Mouse (Mus musculus) small intestine, adult 2 months (tissue): ENCODE results near the gene Ckm. TPM values are rescaled to one million over a fixed set of nuclear protein-coding genes. Genes with fewer than 3 reads are reported as not detected.

Source experiments
- H3K27ac ChIP-seq: fragments of 200-500 bp; 2 replicates; pipeline ENCODE4 v1.5.1; 2012; ENCODE audit warnings: low read depth, low read length, control low read depth, inconsistent platforms; ENCODE audit not compliant: insufficient read depth
- H3K27me3 ChIP-seq: fragments of 200-500 bp; 2 replicates; pipeline ENCODE4 v1.6.1; 2012; ENCODE audit warnings: mild to moderate bottlenecking, moderate library complexity, low read length, inconsistent platforms; ENCODE audit not compliant: control insufficient read depth, insufficient read depth
- H3K36me3 ChIP-seq: fragments of 200-500 bp; 2 replicates; pipeline ENCODE4 v1.6.1; 2012; ENCODE audit warnings: mild to moderate bottlenecking, low read length, control low read depth, inconsistent platforms; ENCODE audit not compliant: control insufficient read depth, insufficient read depth
- H3K4me1 ChIP-seq: fragments of 200-500 bp; 2 replicates; pipeline ENCODE4 v1.6.1; 2012; ENCODE audit warnings: low read length, inconsistent platforms, mixed read lengths; ENCODE audit not compliant: control insufficient read depth, insufficient read depth, insufficient read length
- H3K4me3 ChIP-seq: fragments of 200-500 bp; 2 replicates; pipeline ENCODE4 v1.5.1; 2012; ENCODE audit warnings: low read depth, mild to moderate bottlenecking, control low read depth, inconsistent platforms, low read length, moderate library complexity
- CTCF ChIP-seq: fragments of 200-500 bp; IDR thresholded peaks from 2 replicates; pipeline ENCODE4 v1.5.1; 2012; ENCODE audit warnings: low read depth, mild to moderate bottlenecking, control low read depth, inconsistent platforms, low read length, moderate library complexity, mixed read lengths; ENCODE audit not compliant: insufficient replicate concordance, insufficient read length; ENCODE audit errors: extremely low read depth
- POLR2A ChIP-seq: fragments of 200-500 bp; IDR thresholded peaks from 2 replicates; pipeline ENCODE4 v1.6.1; 2012; ENCODE audit warnings: low read depth, mild to moderate bottlenecking, control low read depth, inconsistent platforms, low read length, moderate library complexity
- WGBS: fragments of 180-500 bp; shearing (Covaris S2); methylation state at CpG from one replicate; pipeline ENCODE4 v1.1.7; 2018; 5-methylcytosine and 5-hydroxymethylcytosine counted together
- polyA plus RNA-seq: library from polyadenylated mRNA; depleted of rRNA; stranded (reverse); fragments of >200 nt; gene quantifications from 2 replicates; pipeline ENCODE4 v1.2.3, GENCODE M21; 2012

Gene Ckm
- polyA plus RNA-seq, 1 experiment = 31.9 TPM

DNA sequence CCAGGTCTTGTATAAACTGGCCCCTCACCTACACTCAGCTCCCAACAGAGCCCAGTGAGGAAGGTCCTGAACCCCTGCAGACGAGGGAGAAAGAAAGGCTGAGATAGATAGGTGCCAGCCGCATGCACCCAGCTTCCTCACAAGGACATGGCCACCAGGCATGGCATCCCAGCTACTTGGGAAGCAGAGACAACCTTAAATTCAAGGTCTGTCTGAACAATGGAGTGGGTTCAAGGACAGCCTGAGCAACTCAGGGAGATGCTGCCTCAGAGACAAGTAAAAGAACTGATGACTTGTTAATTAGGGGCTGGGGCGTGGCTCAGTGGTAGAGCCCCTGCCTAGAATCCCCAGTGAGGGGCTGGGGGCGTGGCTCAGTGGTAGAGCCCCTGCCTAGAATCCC is 50.6 kb downstream of the Ckm start:
- H3K27ac ChIP-seq = no peak overlapping the region
- no peak overlapping the region for H3K4me3 ChIP-seq
- H3K27me3 ChIP-seq = no peaks in the 10 kb centered on the region
- H3K4me1 ChIP-seq = peaks cover 15% of the 10 kb centered on the region
- WGBS = 89% methylated on average over 4 of the region's 4 CpGs
- no peak for TF ChIP-seq POLR2A
- TF ChIP-seq CTCF = no peak
- H3K36me3 ChIP-seq = peaks cover 4% of the 10 kb centered on the region; the same call in 1 of the 2 replicates

DNA sequence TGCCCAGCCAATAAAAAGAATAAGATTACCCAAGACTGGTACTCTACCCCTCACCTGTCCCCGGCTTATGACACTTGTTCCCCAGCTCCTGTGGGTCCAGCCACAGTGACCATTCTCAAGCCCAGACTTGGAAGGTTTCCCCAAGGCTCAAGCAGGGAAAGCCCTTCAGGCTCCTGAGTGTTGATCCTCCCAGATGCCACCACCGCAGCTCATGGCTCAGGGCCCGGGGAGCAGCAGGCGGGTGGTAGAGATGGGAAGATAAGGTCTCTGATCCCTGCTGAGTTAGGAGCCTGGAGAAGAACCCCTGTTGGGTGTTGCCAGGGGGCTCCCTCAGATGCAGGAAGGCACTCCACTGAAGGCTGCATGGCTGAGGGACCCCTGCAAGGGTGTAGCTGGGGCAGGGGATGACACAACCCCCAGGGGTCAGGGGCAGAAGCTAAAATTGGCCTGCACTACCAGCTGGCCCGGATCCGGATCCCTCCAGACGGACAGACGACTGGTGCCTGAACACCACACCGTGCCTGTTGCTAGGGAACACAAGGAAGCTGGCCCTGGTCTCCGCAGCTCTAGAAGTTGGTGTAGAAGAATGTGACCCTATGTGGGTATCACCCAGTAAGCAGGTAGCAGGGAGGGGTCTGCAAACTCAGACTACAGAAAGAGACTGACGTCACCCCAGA is 51.4 kb downstream of the Ckm start:
- peaks cover 15% of the 10 kb centered on the region for H3K4me1 ChIP-seq
- H3K36me3 ChIP-seq = peaks cover under 1% of the 10 kb centered on the region; the same call in 1 of the 2 replicates
- H3K27me3 ChIP-seq = no peaks in the 10 kb centered on the region
- no peak overlapping the region for H3K4me3 ChIP-seq
- 70% methylated on average over 11 of the region's 11 CpGs for WGBS
- no peak overlapping the region for H3K27ac ChIP-seq
- TF ChIP-seq CTCF = no peak
- TF ChIP-seq POLR2A = no peak

DNA sequence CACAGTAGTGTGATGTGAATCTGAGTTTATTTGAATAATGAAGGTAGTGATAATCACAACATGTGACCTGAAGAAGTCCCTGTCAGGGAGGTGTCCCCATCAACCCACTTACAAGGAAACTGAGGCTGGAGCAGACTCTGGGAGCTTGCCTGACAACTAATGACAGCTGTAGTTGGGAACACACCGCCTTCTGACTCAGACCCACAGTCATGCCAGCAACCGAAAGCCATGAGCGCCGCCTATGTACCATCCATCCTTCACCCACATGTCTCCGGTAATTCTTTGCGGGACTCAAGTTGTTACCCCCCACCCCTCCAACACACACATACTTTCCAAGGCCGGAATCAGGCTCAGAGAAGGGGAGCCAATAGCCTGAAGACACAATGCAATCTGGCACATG is 52.1 kb downstream of the Ckm start:
- H3K4me3 ChIP-seq = no peak overlapping the region
- H3K27ac ChIP-seq = no peak overlapping the region
- no peaks in the 10 kb centered on the region for H3K27me3 ChIP-seq
- peaks cover 15% of the 10 kb centered on the region for H3K4me1 ChIP-seq
- no peaks in the 10 kb centered on the region for H3K36me3 ChIP-seq
- no peak for TF ChIP-seq POLR2A
- no peak for TF ChIP-seq CTCF
- WGBS = 88% methylated on average over 7 of the region's 7 CpGs

DNA sequence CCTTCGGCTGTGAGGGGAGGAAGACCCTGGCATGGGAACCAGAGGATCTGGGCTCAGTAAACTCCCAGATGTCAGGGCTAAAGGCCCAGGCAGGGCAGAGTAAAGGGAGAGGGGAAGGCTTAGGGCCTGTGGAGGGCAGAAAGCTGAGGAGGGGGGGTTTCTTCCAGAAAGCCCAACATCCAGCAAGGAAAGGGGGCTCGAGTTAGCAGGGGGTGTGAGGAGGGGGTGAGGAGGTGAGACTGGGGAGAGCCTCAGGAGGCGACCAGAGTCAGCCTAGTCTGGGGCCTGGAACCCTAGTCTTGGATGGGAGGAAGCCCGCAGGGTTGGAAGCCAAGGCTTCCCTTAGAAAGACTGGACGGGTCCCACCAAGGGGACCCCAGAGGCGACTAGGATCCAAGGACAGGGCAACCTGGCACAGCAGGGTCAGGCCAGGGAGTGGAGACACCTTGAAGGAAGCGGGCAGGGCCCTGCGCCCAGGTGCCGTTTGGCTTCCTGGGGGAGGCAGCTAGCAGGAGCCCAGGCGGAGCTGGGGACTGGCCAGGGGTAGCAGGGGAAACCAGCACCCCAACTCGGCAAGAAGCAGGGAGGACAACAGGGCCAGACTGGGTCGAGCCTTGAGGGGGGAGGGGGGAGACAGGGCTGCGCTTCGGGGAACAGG is 53.0 kb downstream of the Ckm start:
- no peak for TF ChIP-seq CTCF
- 12% methylated on average over 14 of the region's 14 CpGs for WGBS
- Histone ChIP-seq H3K27ac (no peak overlapping the region), H3K4me3 (peak overlapping the region; percentile 99), H3K4me1 (peaks cover 15% of the 10 kb centered on the region), H3K27me3 (no peaks in the 10 kb centered on the region), H3K36me3 (no peaks in the 10 kb centered on the region)

DNA sequence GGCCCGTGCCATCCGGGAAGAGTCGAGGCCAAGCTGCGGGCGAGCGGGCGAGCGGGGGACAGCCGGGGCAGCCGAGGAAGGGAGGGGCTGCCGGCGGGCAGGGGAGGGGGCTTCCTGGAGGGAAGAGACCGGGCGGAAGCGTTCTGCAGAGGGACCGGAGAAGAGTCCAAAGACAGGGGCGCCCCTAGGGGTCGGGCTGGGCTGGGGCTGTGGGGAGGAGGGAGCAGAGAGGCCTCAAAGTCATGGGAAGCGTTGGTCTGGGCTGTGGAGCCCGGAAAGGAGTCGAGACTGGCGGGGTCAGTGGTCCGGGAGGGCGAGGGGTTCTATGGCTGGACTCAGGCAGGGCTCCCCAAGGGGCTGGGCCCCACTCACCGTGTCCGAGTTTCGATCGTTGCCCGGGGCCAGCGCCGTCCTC is 53.5 kb downstream of the Ckm start:
- TF ChIP-seq POLR2A (no peak; the same call in 1 of the 2 replicates), CTCF (peak; percentile 22; the same call in 1 of the 2 replicates)
- Histone ChIP-seq H3K27me3 (no peaks in the 10 kb centered on the region), H3K36me3 (no peaks in the 10 kb centered on the region), H3K4me1 (peaks cover 15% of the 10 kb centered on the region), H3K4me3 (peak overlapping the region; percentile 99), H3K27ac (no peak overlapping the region)
- 2% methylated on average over 30 of the region's 31 CpGs for WGBS

DNA sequence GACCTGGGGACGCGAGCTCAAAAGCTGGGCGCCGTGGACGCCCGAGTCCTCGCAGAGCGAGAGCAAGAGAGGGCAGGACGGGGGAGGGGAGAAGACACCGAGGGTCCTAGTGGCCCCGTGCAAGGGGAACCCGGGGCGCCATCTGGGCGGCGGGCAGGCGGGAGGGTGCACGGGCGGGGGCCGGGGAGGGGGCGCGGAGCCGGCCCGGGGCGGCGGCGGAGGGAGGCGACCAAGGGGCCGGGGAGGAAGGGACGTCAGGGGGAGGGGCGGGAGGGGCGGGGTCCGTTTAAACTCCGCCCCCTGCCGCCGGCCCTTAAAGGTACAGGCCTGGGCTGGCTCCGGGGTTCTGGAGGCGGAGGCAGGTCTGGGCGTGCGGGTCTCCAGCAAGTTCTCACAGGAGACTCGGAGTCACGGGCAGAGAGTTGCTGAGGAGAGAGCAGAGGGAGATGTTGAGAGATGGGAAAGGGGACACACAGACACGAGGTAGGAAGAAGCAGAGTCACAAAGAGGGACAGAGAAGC is 54.1 kb downstream of the Ckm start, which contains the start of gene Mark4:
Gene Mark4 (minus strand): TSS at position 231 of the 521 bp plus-strand sequence.
- Histone ChIP-seq H3K27me3 (no peaks in the 10 kb centered on the region), H3K27ac (peak within 1 kb of the TSS; percentile 14; the same call in 1 of the 2 replicates), H3K4me3 (peak within 1 kb of the TSS; percentile 99), H3K4me1 (peaks cover 15% of the 10 kb centered on the region), H3K36me3 (no peaks in the 10 kb centered on the region)
- 0 out of 2 replicates have a peak, but pooled peaks have one; percentile 3 for TF ChIP-seq CTCF
- peak; percentile 55; the same call in 1 of the 2 replicates for TF ChIP-seq POLR2A
- WGBS = 2% methylated on average over 37 of the region's 42 CpGs

DNA sequence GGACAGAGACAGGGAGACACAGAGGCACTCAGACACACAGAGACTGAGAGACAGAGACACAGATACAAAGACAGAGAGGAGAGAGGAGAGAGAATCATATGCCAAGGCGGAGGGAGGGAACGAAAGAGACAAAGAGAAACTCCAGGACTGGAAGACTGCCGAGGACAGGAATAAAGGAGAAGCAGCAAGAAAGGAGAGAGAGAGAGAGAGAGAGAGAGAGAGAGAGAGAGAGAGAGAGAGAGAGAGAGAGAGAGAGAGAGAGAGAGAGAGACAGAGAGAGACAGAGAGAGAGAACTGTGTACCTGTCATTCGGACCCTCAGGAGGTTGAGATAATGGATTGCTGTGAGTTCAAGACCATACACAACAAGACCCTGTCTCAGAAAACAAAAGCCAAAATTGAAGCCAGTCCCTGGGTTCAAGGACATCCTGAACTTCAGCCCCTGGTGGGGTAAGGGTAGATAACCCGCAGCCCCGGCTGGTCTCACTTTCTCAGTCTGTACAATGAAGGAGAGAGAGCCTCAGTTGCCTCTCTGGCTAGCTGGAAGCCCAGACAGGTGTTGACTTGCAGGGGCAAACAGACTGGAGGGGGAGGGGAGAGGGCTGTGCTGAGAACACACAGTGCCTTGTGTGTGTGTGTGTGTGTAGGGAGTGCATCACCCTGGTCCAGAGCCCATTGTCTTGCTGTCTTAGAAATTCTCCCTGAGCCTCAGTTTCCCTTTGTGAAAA is 54.7 kb downstream of the Ckm start:
- no peak for TF ChIP-seq CTCF
- TF ChIP-seq POLR2A = no peak
- Histone ChIP-seq H3K4me3 (peak overlapping the region; percentile 66), H3K27ac (peak overlapping the region; percentile 14; the same call in 1 of the 2 replicates), H3K27me3 (no peaks in the 10 kb centered on the region), H3K36me3 (no peaks in the 10 kb centered on the region), H3K4me1 (peaks cover 15% of the 10 kb centered on the region)
- WGBS = 36% methylated on average over 6 of the region's 6 CpGs
